Mouse (Mus musculus): ENCODE measurements around the gene Adgra3. TPM values are rescaled to one million over a fixed set of nuclear protein-coding genes. Genes with fewer than 3 reads are reported as not detected.

Gene Adgra3
- polyA plus RNA-seq, 1 experiment from 2014 or later = 36.7 TPM

DNA sequence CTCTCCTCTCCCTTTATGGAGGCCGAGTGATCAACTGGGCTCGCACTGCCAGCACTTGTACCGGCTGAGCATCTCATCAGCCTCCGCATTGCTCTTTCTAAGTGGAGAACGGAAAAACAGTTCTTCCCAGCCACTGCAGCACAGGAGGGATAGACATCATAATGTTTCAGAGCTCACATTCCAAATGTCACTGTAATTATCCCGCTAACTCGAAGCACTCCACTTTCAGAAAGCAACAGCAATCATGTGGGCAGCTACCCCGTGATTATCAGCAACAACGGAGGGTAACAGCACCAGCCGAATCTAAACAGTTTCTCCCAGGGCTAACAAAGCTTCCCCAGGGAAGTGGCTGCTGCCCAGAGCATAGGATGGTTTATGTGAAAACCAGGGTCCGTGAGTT, 62.3 kb downstream of the Adgra3 start:
- no peak for TF ChIP-seq CTCF (IDR thresholded peaks at IDR 0.05; ENCODE audit: low read depth)
- DNase-seq (ENCODE audit: low spot score) (no peak), ATAC-seq (replicated peaks; ENCODE audit: low FRiP score, low read depth) (no peak)
- H3K27ac ChIP-seq = no peak overlapping the region
- no peak overlapping the region for H3K4me3 ChIP-seq (replicated peaks; ENCODE audit: low read depth, low read length)
- peaks cover 3% of the 10 kb centered on the region; the same call in 1 of the 2 replicates for H3K36me3 ChIP-seq (ENCODE audit: insufficient read depth, low read length)
- H3K4me1 ChIP-seq (replicated peaks; ENCODE audit: insufficient read depth, low read length) = no peaks in the 10 kb centered on the region
- no peak overlapping the region for H3K4me2 ChIP-seq (ENCODE audit: low read length)
- no peaks in the 10 kb centered on the region for H3K27me3 ChIP-seq (ENCODE audit: insufficient read depth, low read length)
- 70% methylated on average over 11 of the region's 11 CpGs for WGBS
- H3K9ac ChIP-seq (ENCODE audit: low read depth, low read length) = no peak overlapping the region
- no peaks in the 10 kb centered on the region for H3K9me3 ChIP-seq (replicated peaks; ENCODE audit: low read length)

DNA sequence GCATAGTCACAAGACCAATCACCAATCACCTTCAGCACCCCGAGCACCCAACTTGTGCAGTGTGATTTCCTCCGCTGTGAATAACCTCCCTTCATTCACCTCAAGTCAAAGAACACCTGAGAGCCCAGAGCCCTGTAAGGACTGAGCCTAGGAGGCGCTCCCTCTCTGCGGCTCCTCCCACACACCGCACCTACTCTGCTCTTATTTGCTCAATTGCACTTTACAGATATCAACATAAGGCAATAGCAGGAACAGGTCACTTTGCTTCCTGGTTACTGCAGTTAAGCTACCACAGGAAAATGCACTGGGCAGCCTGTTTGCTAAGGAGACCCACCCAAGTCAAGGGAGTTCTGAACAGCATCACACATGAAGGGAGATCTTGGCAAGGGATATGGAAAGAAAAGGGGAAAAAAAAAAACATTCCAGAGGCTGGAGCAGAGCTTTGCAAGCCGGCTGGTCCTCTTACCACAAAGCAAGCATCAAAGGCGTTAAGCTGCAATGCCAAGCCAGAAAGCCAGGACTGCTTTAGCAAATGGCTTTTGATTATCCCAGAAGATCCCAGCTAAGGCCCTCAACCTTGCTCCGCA, 68.0 kb downstream of the Adgra3 start:
- 77% methylated on average over 8 of the region's 8 CpGs for WGBS
- H3K4me3 ChIP-seq (replicated peaks; ENCODE audit: low read depth, low read length) = no peak overlapping the region
- 0 out of 2 replicates have a peak, but pooled peaks have one; percentile 43 for ATAC-seq (replicated peaks; ENCODE audit: low FRiP score, low read depth)
- peaks cover 7% of the 10 kb centered on the region; the same call in 1 of the 2 replicates for H3K36me3 ChIP-seq (ENCODE audit: insufficient read depth, low read length)
- no peak for DNase-seq (ENCODE audit: low spot score)
- no peaks in the 10 kb centered on the region for H3K4me1 ChIP-seq (replicated peaks; ENCODE audit: insufficient read depth, low read length)
- no peaks in the 10 kb centered on the region for H3K9me3 ChIP-seq (replicated peaks; ENCODE audit: low read length)
- no peak overlapping the region for H3K9ac ChIP-seq (ENCODE audit: low read depth, low read length)
- H3K27me3 ChIP-seq (ENCODE audit: insufficient read depth, low read length) = no peaks in the 10 kb centered on the region
- H3K27ac ChIP-seq = no peak overlapping the region
- no peak overlapping the region for H3K4me2 ChIP-seq (ENCODE audit: low read length)
- TF ChIP-seq CTCF (IDR thresholded peaks at IDR 0.05; ENCODE audit: low read depth) = no peak

DNA sequence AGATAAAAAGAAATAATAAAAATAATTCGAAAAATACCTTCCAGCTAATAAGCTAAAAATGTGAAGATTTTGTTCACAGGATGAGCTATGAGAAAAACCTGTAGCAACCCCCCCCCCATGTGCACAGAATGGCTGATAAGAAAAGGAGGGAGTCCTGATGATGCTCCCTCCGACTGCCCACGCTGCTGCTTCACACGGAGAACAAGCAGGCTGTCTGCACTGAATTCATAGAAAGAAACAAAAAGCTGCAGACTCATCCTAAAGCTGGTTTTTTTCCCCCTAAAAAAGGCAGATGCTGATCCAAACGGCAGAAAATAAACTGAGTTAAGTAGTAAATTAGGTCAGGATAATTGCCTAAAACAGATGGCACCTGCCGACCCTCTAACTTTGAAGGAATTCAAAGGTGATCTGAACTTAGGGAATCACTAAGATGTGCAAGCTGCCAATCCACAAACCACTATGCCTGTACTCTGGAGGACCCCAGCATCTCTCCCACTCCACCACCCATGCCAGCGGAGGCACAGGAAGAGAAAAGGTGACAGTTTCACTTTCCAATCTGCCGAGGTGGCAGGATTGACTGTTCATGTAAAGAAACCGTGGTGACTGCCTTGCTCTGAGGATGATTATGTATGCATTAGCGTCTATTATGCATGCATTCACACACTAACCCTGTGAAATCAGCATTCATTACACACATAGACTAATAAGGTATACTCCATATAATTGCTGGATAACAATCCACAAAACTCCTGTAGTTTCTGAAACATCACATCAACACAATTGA, 70.6 kb downstream of the Adgra3 start:
- no peak for TF ChIP-seq CTCF (IDR thresholded peaks at IDR 0.05; ENCODE audit: low read depth)
- H3K4me1 ChIP-seq (replicated peaks; ENCODE audit: insufficient read depth, low read length) = no peaks in the 10 kb centered on the region
- no peak overlapping the region for H3K9ac ChIP-seq (ENCODE audit: low read depth, low read length)
- H3K4me2 ChIP-seq (ENCODE audit: low read length) = no peak overlapping the region
- WGBS = 75% methylated on average over 10 of the region's 10 CpGs
- no peaks in the 10 kb centered on the region for H3K27me3 ChIP-seq (ENCODE audit: insufficient read depth, low read length)
- ATAC-seq (replicated peaks; ENCODE audit: low FRiP score, low read depth) (no peak), DNase-seq (ENCODE audit: low spot score) (no peak)
- no peaks in the 10 kb centered on the region for H3K9me3 ChIP-seq (replicated peaks; ENCODE audit: low read length)
- H3K27ac ChIP-seq = no peak overlapping the region
- H3K4me3 ChIP-seq (replicated peaks; ENCODE audit: low read depth, low read length) = no peak overlapping the region
- H3K36me3 ChIP-seq (ENCODE audit: insufficient read depth, low read length) = peaks cover 16% of the 10 kb centered on the region

DNA sequence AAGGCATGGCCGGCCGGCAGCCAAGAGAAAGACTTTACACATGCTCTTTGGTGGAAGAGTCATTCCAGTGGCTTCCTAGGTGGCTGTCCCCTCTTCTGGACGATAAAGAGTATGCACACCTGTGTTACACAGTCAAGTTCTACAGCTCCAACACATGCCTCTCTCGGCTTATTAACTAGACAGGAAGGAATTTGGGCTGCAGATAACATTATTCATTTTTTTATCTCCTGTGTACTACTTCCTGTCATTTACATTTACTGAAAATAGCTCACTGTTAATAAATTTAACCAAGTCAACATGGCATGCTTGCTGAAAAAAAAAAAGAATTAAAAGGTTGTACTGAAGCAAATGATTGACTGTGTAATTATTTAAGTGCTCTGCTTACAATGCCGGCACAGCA, 78.1 kb downstream of the Adgra3 start:
- ATAC-seq (replicated peaks; ENCODE audit: low FRiP score, low read depth) = no peak

DNA sequence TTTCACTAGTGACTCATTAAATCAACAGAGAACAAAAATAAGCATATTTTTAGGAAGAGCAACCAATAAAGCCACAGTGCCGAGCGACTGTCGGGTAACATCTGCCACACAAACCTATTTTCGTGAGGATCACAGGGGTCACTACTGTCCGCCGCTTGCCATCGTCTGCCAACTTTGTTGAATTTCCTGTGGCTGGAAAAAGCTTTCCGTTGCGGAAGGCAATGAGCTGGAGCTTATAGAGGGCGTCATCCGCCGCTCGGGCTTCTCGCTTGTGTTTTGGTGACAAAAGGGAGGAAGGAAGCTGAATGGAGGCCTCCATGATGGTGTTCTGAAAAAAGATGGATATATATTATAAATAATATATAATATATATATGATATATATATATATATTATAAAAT, 79.6 kb downstream of the Adgra3 start:
- Histone ChIP-seq H3K9ac (ENCODE audit: low read depth, low read length) (no peak overlapping the region), H3K4me3 (replicated peaks; ENCODE audit: low read depth, low read length) (no peak overlapping the region), H3K36me3 (ENCODE audit: insufficient read depth, low read length) (peaks cover 13% of the 10 kb centered on the region), H3K27me3 (ENCODE audit: insufficient read depth, low read length) (no peaks in the 10 kb centered on the region), H3K4me1 (replicated peaks; ENCODE audit: insufficient read depth, low read length) (no peaks in the 10 kb centered on the region), H3K27ac (no peak overlapping the region), H3K4me2 (ENCODE audit: low read length) (no peak overlapping the region), H3K9me3 (replicated peaks; ENCODE audit: low read length) (no peaks in the 10 kb centered on the region)
- WGBS = 82% methylated on average over 14 of the region's 14 CpGs
- DNase-seq (ENCODE audit: low spot score) (peak; percentile 24), ATAC-seq (replicated peaks; ENCODE audit: low FRiP score, low read depth) (no peak)
- TF ChIP-seq CTCF (IDR thresholded peaks at IDR 0.05; ENCODE audit: low read depth) = no peak

More for the DNA sequence above, 78.1 kb downstream of the Adgra3 start:
- TF ChIP-seq CTCF (IDR thresholded peaks at IDR 0.05; ENCODE audit: low read depth) = no peak
- no peak overlapping the region for H3K9ac ChIP-seq (ENCODE audit: low read depth, low read length)
- WGBS = 48% methylated on average over 5 of the region's 5 CpGs
- H3K9me3 ChIP-seq (replicated peaks; ENCODE audit: low read length) = no peaks in the 10 kb centered on the region
- no peak overlapping the region for H3K4me2 ChIP-seq (ENCODE audit: low read length)
- H3K36me3 ChIP-seq (ENCODE audit: insufficient read depth, low read length) = peaks cover 14% of the 10 kb centered on the region
- DNase-seq (ENCODE audit: low spot score) = peak; percentile 33
- H3K27me3 ChIP-seq (ENCODE audit: insufficient read depth, low read length) = no peaks in the 10 kb centered on the region
- H3K27ac ChIP-seq = no peak overlapping the region
- no peaks in the 10 kb centered on the region for H3K4me1 ChIP-seq (replicated peaks; ENCODE audit: insufficient read depth, low read length)
- H3K4me3 ChIP-seq (replicated peaks; ENCODE audit: low read depth, low read length) = no peak overlapping the region

DNA sequence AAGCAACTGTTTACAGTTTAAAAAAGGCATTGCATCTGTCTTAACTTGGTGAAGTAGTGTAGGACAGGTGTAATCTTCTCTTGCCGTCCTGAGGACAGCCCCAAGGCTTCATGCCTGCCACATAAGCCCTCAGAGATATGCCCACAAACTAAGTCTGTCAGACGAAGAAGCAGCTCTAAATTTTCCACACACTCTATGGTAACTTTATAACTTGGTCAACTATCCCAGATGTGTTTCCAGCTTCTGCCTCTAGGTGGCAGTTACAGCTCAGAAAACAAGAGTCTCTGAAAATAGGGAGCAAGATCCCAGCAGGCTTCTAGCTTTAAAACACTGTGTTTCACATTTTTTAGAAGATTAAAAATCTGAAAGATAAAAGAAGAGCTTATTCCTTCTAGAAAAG, 82.8 kb downstream of the Adgra3 start:
- Histone ChIP-seq H3K27ac (no peak overlapping the region), H3K4me2 (ENCODE audit: low read length) (no peak overlapping the region), H3K4me1 (replicated peaks; ENCODE audit: insufficient read depth, low read length) (no peaks in the 10 kb centered on the region), H3K9ac (ENCODE audit: low read depth, low read length) (no peak overlapping the region), H3K9me3 (replicated peaks; ENCODE audit: low read length) (no peaks in the 10 kb centered on the region), H3K4me3 (replicated peaks; ENCODE audit: low read depth, low read length) (no peak overlapping the region), H3K27me3 (ENCODE audit: insufficient read depth, low read length) (no peaks in the 10 kb centered on the region), H3K36me3 (ENCODE audit: insufficient read depth, low read length) (peaks cover 21% of the 10 kb centered on the region)
- 50% methylated on average over 2 of the region's 2 CpGs for WGBS
- ATAC-seq (replicated peaks; ENCODE audit: low FRiP score, low read depth) (no peak), DNase-seq (ENCODE audit: low spot score) (peak; percentile 81)
- TF ChIP-seq CTCF (IDR thresholded peaks at IDR 0.05; ENCODE audit: low read depth) = peak; percentile 81

All from kidney, postnatal 0 days (tissue).